Mouse (Mus musculus): ENCODE data around the gene Limk1.

The Limk1 gene

GRCm38 (mm10) chr5:134688086-134688717 is at the start of gene Limk1:
Gene Limk1, minus strand, starts transcription at chr5:134688598.
- no peak for DNase-seq (ENCODE audit: low spot score)

- no peak for DNase-seq (ENCODE audit: low spot score)
Measured at GRCm38 (mm10) chr5:134734920-134735319, 46.5 kb upstream of the Limk1 start.

- no peak for DNase-seq (ENCODE audit: low spot score)
Measured at GRCm38 (mm10) chr5:134734072-134734471, 45.7 kb upstream of the Limk1 start.

GRCm38 (mm10) chr5:134733241-134733640 is 44.8 kb upstream of the Limk1 start:
- DNase-seq (ENCODE audit: low spot score) = no peak

- DNase-seq (ENCODE audit: low spot score) = no peak
Measured at GRCm38 (mm10) chr5:134729124-134729523, 40.7 kb upstream of the Limk1 start.

GRCm38 (mm10) chr5:134728535-134728934 is 40.1 kb upstream of the Limk1 start:
- no peak for DNase-seq (ENCODE audit: low spot score)

- DNase-seq (ENCODE audit: low spot score) = no peak
Measured at GRCm38 (mm10) chr5:134727001-134727639, 38.7 kb upstream of the Limk1 start.

- DNase-seq (ENCODE audit: low spot score) = no peak
Measured at GRCm38 (mm10) chr5:134725299-134725698, 36.9 kb upstream of the Limk1 start.

- no peak for DNase-seq (ENCODE audit: low spot score)
Measured at GRCm38 (mm10) chr5:134720058-134720457, 31.7 kb upstream of the Limk1 start.

- DNase-seq (ENCODE audit: low spot score) = no peak
Measured at GRCm38 (mm10) chr5:134711076-134711475, 22.7 kb upstream of the Limk1 start.

GRCm38 (mm10) chr5:134709275-134709674 is 20.9 kb upstream of the Limk1 start:
- DNase-seq (ENCODE audit: low spot score) = no peak

GRCm38 (mm10) chr5:134704157-134704556 is 15.8 kb upstream of the Limk1 start:
- peak; percentile 26 for DNase-seq (ENCODE audit: low spot score)

- DNase-seq (ENCODE audit: low spot score) = no peak
Measured at GRCm38 (mm10) chr5:134695539-134695938, 7.1 kb upstream of the Limk1 start.

- DNase-seq (ENCODE audit: low spot score) = no peak
Measured at GRCm38 (mm10) chr5:134695082-134695481, 6.7 kb upstream of the Limk1 start.

- DNase-seq (ENCODE audit: low spot score) = no peak
Measured at GRCm38 (mm10) chr5:134692704-134693103, 4.3 kb upstream of the Limk1 start.

GRCm38 (mm10) chr5:134688718-134689284 is 403 bp upstream of the Limk1 start:
- peak; percentile 99 for DNase-seq (ENCODE audit: low spot score)

GRCm38 (mm10) chr5:134687187-134687586 is 1.2 kb downstream of the Limk1 start:
- no peak for DNase-seq (ENCODE audit: low spot score)

GRCm38 (mm10) chr5:134686541-134686940 is 1.9 kb downstream of the Limk1 start:
- no peak for DNase-seq (ENCODE audit: low spot score)

- no peak for DNase-seq (ENCODE audit: low spot score)
Measured at GRCm38 (mm10) chr5:134684398-134684797, 4.0 kb downstream of the Limk1 start.

GRCm38 (mm10) chr5:134683813-134684212 is 4.6 kb downstream of the Limk1 start:
- no peak for DNase-seq (ENCODE audit: low spot score)

GRCm38 (mm10) chr5:134680238-134680637 is 8.2 kb downstream of the Limk1 start:
- DNase-seq (ENCODE audit: low spot score) = no peak

GRCm38 (mm10) chr5:134678827-134679546 is 9.4 kb downstream of the Limk1 start:
- no peak for DNase-seq (ENCODE audit: low spot score)

- DNase-seq (ENCODE audit: low spot score) = no peak
Measured at GRCm38 (mm10) chr5:134678031-134678430, 10.4 kb downstream of the Limk1 start.
